Mouse (Mus musculus): ENCODE data around the gene Cep57.
A peak's percentile ranks its signal among the peaks of the same experiment; 100 is the strongest.

GRCm38 (mm10) chr9:13848481-13849480 lies 21.9 kb upstream of the Cep57 start:
- TF ChIP-seq CTCF (IDR thresholded peaks at IDR 0.05; ENCODE audit: low read depth) (peak; percentile 51), EP300 (IDR thresholded peaks at IDR 0.05; ENCODE audit: low read depth) (no peak)
